Comparison of ENCODE assay signal across 8 mouse cellular contexts in genomic region chr11:62495276-62495801, GRCm38 (mm10). TPM values are rescaled to one million over a fixed set of nuclear protein-coding genes. Genes with fewer than 3 reads are reported as not detected.
A peak's percentile ranks its signal among the peaks of the same experiment; 100 is the strongest.
DNase-seq lines count a peak whose midpoint lies in the region; ATAC-seq and TF ChIP-seq lines count a peak whose summit lies in the region.

No protein-coding gene starts in this region.

- H3K9me3 ChIP-seq in heart, embryonic 12.5 days (replicated peaks): no peaks in the 10 kb centered on the region

- 7% methylated on average over 9 of the region's 10 CpGs for WGBS in lung, adult 2 months
- 29% methylated on average over 7 of the region's 10 CpGs for WGBS in heart, embryonic 12.5 days

- H3K36me3 ChIP-seq in heart, embryonic 12.5 days: no peaks in the 10 kb centered on the region

- no peaks in the 10 kb centered on the region for H3K27me3 ChIP-seq in heart, embryonic 12.5 days (replicated peaks)

- peaks cover 12% of the 10 kb centered on the region for H3K4me1 ChIP-seq in lung, adult 2 months (ENCODE audit: control insufficient read depth, insufficient read depth, low read length)
- peaks cover 21% of the 10 kb centered on the region for H3K4me1 ChIP-seq in heart, embryonic 12.5 days (replicated peaks)

- peak overlapping the region; percentile 30 for H3K9ac ChIP-seq in heart, embryonic 12.5 days

- H3K4me3 ChIP-seq in lung, adult 2 months (replicated peaks; ENCODE audit: extremely low read depth, low read depth, low read length): no peak overlapping the region
- H3K4me3 ChIP-seq in heart, embryonic 12.5 days: no peak overlapping the region

- no peak for TF ChIP-seq CTCF in lung, adult 2 months (IDR thresholded peaks at IDR 0.05; ENCODE audit: insufficient read depth, low read length)
- no peak for TF ChIP-seq CTCF in brain, embryonic 14.5 days (IDR thresholded peaks at IDR 0.05; ENCODE audit: borderline replicate concordance, extremely low read depth, insufficient read depth, insufficient read length)

- 0 out of 2 replicates have a peak, but pooled peaks have one; percentile 29 for ATAC-seq in heart, embryonic 12.5 days (ENCODE audit: insufficient number of reproducible peaks, low FRiP score)
- no peak for ATAC-seq in erythroid progenitor cell, adult 5-6 weeks (replicated peaks; ENCODE audit: low FRiP score, poor library complexity, severe bottlenecking)

- TF ChIP-seq POLR2A in lung, adult 2 months (IDR thresholded peaks at IDR 0.05; ENCODE audit: borderline replicate concordance, extremely low read depth, low read depth, low read length): no peak
- no peak for TF ChIP-seq POLR2A in brain, embryonic 14.5 days (IDR thresholded peaks at IDR 0.05; ENCODE audit: borderline replicate concordance, extremely low read depth, insufficient read depth, insufficient read length, poor library complexity, severe bottlenecking)

- peak overlapping the region; percentile 75 for H3K27ac ChIP-seq in heart, embryonic 12.5 days (ENCODE audit: poor library complexity, severe bottlenecking)

- DNase-seq in lung, adult 18-20 months: peak; percentile 86 to 87
- DNase-seq in lung, adult 2 months: no peak
- DNase-seq in brain, embryonic 14.5 days (ENCODE audit: low read depth): peak; percentile 8
- peak; percentile 60 for DNase-seq in kidney, postnatal 10 days
- DNase-seq in mesoderm, embryonic 11.5 days (ENCODE audit: low read depth, low spot score): peak; percentile 9
- DNase-seq in right cerebral cortex, postnatal 14 days: no peak

- H3K4me2 ChIP-seq in heart, embryonic 12.5 days: peak overlapping the region; percentile 17; the same call in 1 of the 2 replicates

RNA-seq across cellular contexts. Expression of gene Ncor1, which starts 37.0 kb away (rescaled TPM):
- polyA plus RNA-seq in lung, adult 2 months (2012; rRNA removed): 80.7 and 92.5 TPM in 2 replicates
- polyA plus RNA-seq in brain, embryonic 14.5 days (2012; rRNA removed): 132 and 164 TPM in 2 replicates
- 132 and 143 TPM in 2 replicates for polyA plus RNA-seq in heart, embryonic 12.5 days (2016; fragmentation: Nextera tagmentation; extraction: Ambion mirVana)
- total RNA-seq in erythroid progenitor cell, adult 5-6 weeks (2015; ENCODE audit: low replicate concordance): 222 and 243 TPM in 2 replicates
- total RNA-seq in erythroid progenitor cell, adult 5-6 weeks (2017; ENCODE audit: low replicate concordance): 252 and 266 TPM in 2 replicates

RNA-seq across cellular contexts. Expression of gene Pigl, which starts 37.1 kb away (rescaled TPM):
- 4.5 and 5.3 TPM in 2 replicates for polyA plus RNA-seq in lung, adult 2 months (2012; rRNA removed)
- polyA plus RNA-seq in brain, embryonic 14.5 days (2012; rRNA removed): 6.8 and 8.2 TPM in 2 replicates
- polyA plus RNA-seq in heart, embryonic 12.5 days (2016; fragmentation: Nextera tagmentation; extraction: Ambion mirVana): 10.3 and 10.7 TPM in 2 replicates
- total RNA-seq in erythroid progenitor cell, adult 5-6 weeks (2015; ENCODE audit: low replicate concordance): 2.1 and 3.6 TPM in 2 replicates
- total RNA-seq in erythroid progenitor cell, adult 5-6 weeks (2017; ENCODE audit: low replicate concordance): 1.7 TPM in 1 of 2 replicates, not detected in the other

RNA-seq across cellular contexts. Expression of gene Cenpv, which starts 43.7 kb away (rescaled TPM):
- polyA plus RNA-seq in lung, adult 2 months (2012; rRNA removed): 14.4 and 14.8 TPM in 2 replicates
- 112 and 180 TPM in 2 replicates for polyA plus RNA-seq in brain, embryonic 14.5 days (2012; rRNA removed)
- 19.7 and 22.1 TPM in 2 replicates for polyA plus RNA-seq in heart, embryonic 12.5 days (2016; fragmentation: Nextera tagmentation; extraction: Ambion mirVana)
- total RNA-seq in erythroid progenitor cell, adult 5-6 weeks (2015; ENCODE audit: low replicate concordance): 12.6 and 55.9 TPM in 2 replicates
- total RNA-seq in erythroid progenitor cell, adult 5-6 weeks (2017; ENCODE audit: low replicate concordance): 18.4 and 28.8 TPM in 2 replicates

RNA-seq across cellular contexts. Expression of gene Ubb, which starts 55.6 kb away (rescaled TPM):
- polyA plus RNA-seq in lung, adult 2 months (2012; rRNA removed): 1,478 and 1,739 TPM in 2 replicates
- polyA plus RNA-seq in brain, embryonic 14.5 days (2012; rRNA removed): 4,191 and 5,062 TPM in 2 replicates
- 2,594 and 2,627 TPM in 2 replicates for polyA plus RNA-seq in heart, embryonic 12.5 days (2016; fragmentation: Nextera tagmentation; extraction: Ambion mirVana)
- total RNA-seq in erythroid progenitor cell, adult 5-6 weeks (2015; ENCODE audit: low replicate concordance): 699 and 746 TPM in 2 replicates
- total RNA-seq in erythroid progenitor cell, adult 5-6 weeks (2017; ENCODE audit: low replicate concordance): 465 and 536 TPM in 2 replicates

Comparison
In these comparisons a context has a peak if more than half of its experiments do, and no peak if none do; other contexts are left out.
1. DNase-seq: peak in lung, adult 18-20 months (2 of 2), brain, embryonic 14.5 days (single experiment), kidney, postnatal 10 days (single experiment) and mesoderm, embryonic 11.5 days (single experiment); none in lung, adult 2 months (single experiment) and right cerebral cortex, postnatal 14 days (single experiment).